Mouse (Mus musculus): Measurements from ENCODE around the gene Gse1.

The Gse1 gene

GRCm38 (mm10) chr8:120437666-120438395 is 209.6 kb downstream of the Gse1 start:
- DNase-seq (ENCODE audit: extremely low read depth, low read depth, low spot score): peak; percentile 84

GRCm38 (mm10) chr8:120439309-120439708 is 211.1 kb downstream of the Gse1 start:
- DNase-seq (ENCODE audit: extremely low read depth, low read depth, low spot score): no peak

- DNase-seq (ENCODE audit: extremely low read depth, low read depth, low spot score): no peak
Measured at GRCm38 (mm10) chr8:120440739-120441138, 212.5 kb downstream of the Gse1 start.

- no peak for DNase-seq (ENCODE audit: extremely low read depth, low read depth, low spot score)
Measured at GRCm38 (mm10) chr8:120441637-120442036, 213.4 kb downstream of the Gse1 start.

- DNase-seq (ENCODE audit: extremely low read depth, low read depth, low spot score): no peak
Measured at GRCm38 (mm10) chr8:120442306-120443003, 214.2 kb downstream of the Gse1 start.

- DNase-seq (ENCODE audit: extremely low read depth, low read depth, low spot score): no peak
Measured at GRCm38 (mm10) chr8:120445249-120445648, 217.0 kb downstream of the Gse1 start.

- DNase-seq (ENCODE audit: extremely low read depth, low read depth, low spot score): no peak
Measured at GRCm38 (mm10) chr8:120448131-120448530, 219.9 kb downstream of the Gse1 start.

GRCm38 (mm10) chr8:120449139-120449538 is 220.9 kb downstream of the Gse1 start:
- no peak for DNase-seq (ENCODE audit: extremely low read depth, low read depth, low spot score)

- DNase-seq (ENCODE audit: extremely low read depth, low read depth, low spot score): no peak
Measured at GRCm38 (mm10) chr8:120449608-120450031, 221.4 kb downstream of the Gse1 start.

- no peak for DNase-seq (ENCODE audit: extremely low read depth, low read depth, low spot score)
Measured at GRCm38 (mm10) chr8:120452111-120452510, 223.9 kb downstream of the Gse1 start.

GRCm38 (mm10) chr8:120454404-120454803 is 226.1 kb downstream of the Gse1 start:
- no peak for DNase-seq (ENCODE audit: extremely low read depth, low read depth, low spot score)

- DNase-seq (ENCODE audit: extremely low read depth, low read depth, low spot score): no peak
Measured at GRCm38 (mm10) chr8:120460375-120460774, 232.1 kb downstream of the Gse1 start.

- no peak for DNase-seq (ENCODE audit: extremely low read depth, low read depth, low spot score)
Measured at GRCm38 (mm10) chr8:120462119-120462551, 233.9 kb downstream of the Gse1 start.

- DNase-seq (ENCODE audit: extremely low read depth, low read depth, low spot score): no peak
Measured at GRCm38 (mm10) chr8:120462611-120463010, 234.4 kb downstream of the Gse1 start.

- no peak for DNase-seq (ENCODE audit: extremely low read depth, low read depth, low spot score)
Measured at GRCm38 (mm10) chr8:120463918-120464584, 235.8 kb downstream of the Gse1 start.

GRCm38 (mm10) chr8:120464585-120464937 is 236.3 kb downstream of the Gse1 start:
- no peak for DNase-seq (ENCODE audit: extremely low read depth, low read depth, low spot score)

- DNase-seq (ENCODE audit: extremely low read depth, low read depth, low spot score): no peak
Measured at GRCm38 (mm10) chr8:120465710-120466109, 237.5 kb downstream of the Gse1 start.

- no peak for DNase-seq (ENCODE audit: extremely low read depth, low read depth, low spot score)
Measured at GRCm38 (mm10) chr8:120466266-120466665, 238.0 kb downstream of the Gse1 start.

- no peak for DNase-seq (ENCODE audit: extremely low read depth, low read depth, low spot score)
Measured at GRCm38 (mm10) chr8:120467598-120467997, 239.3 kb downstream of the Gse1 start.

GRCm38 (mm10) chr8:120470170-120470569 is 241.9 kb downstream of the Gse1 start:
- no peak for DNase-seq (ENCODE audit: extremely low read depth, low read depth, low spot score)

- no peak for DNase-seq (ENCODE audit: extremely low read depth, low read depth, low spot score)
Measured at GRCm38 (mm10) chr8:120471166-120471565, 242.9 kb downstream of the Gse1 start.

- no peak for DNase-seq (ENCODE audit: extremely low read depth, low read depth, low spot score)
Measured at GRCm38 (mm10) chr8:120471752-120472151, 243.5 kb downstream of the Gse1 start.

Data from fat pad, adult 2 months (tissue).